Mouse (Mus musculus) C2C12 (cell line): Measurements from ENCODE around the gene Mgmt.

Source experiments
- CTCF ChIP-seq: IDR thresholded peaks from one replicate; pipeline ENCODE4 v1.5.1; 2011; ENCODE audit not compliant: control insufficient read depth, insufficient read depth, insufficient read length
- MYOD1 ChIP-seq: IDR thresholded peaks from one replicate; pipeline ENCODE4 v1.6.1; 2011; ENCODE audit warnings: low read depth; ENCODE audit not compliant: control insufficient read depth, insufficient read length
- MYOG ChIP-seq: IDR thresholded peaks from one replicate; pipeline ENCODE4 v1.6.1; 2011; ENCODE audit not compliant: control insufficient read depth, insufficient read length; ENCODE audit errors: extremely low read depth

- no peak for TF ChIP-seq MYOG
- no peak for TF ChIP-seq MYOD1
- no peak for TF ChIP-seq CTCF
These were observed 113.9 kb downstream of the Mgmt start for GRCm38 (mm10) chr7:137008321-137008720.
